Mouse (Mus musculus) embryo, embryonic 9.5 days (tissue): Measurements from ENCODE around the gene Ppp2ca.
"Not testable (repeated sequence)": the region's sequence is repeated elsewhere in the genome, so short reads cannot be mapped to it uniquely, and the experiment has no call there.

Source experiments
- DNase-seq: peaks from one replicate; pipeline ENCODE4 v3.0.0-alpha.2; 2017; ENCODE audit errors: extremely low spot score

Ppp2ca gene

DNA sequence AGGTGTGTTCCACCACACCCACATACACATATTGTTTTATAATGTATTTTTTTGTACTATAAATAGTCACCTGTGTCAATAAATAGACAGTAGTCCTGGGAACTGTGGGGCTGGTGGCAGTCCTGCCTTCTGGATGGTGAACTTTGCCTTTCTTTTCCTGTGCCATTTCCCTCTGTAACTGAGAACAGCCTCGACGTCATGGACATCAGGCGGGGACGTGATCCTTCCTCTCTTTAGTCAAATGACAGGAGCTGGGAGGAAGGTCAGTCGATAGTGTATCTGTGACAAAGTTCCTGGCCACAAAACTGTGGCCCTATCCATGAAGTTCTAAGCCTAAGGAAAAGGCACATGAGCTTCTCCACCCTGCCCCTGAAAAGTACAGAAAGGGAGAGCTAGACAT lies 3.9 kb upstream of the Ppp2ca start:
- DNase-seq: no peak

DNA sequence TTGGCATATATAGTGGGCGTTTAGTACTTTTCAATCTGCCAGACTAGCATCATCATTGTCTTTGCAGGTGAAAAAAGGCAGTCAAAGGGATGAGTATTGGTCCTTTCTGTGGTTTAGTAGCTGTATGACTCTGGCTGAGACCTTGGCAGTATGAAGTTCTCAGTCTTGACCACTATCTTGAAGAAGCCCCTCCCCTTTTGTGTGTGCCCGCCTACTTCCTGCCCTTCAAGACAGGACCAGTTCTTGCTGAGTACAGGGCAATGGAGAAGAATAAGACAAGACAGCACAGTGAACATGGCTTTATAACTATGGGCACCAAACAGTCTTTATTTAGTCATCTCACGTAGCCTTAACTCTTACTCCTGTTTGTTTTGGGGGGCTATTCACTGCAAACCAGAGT lies 1.5 kb upstream of the Ppp2ca start:
- DNase-seq: no peak

DNA sequence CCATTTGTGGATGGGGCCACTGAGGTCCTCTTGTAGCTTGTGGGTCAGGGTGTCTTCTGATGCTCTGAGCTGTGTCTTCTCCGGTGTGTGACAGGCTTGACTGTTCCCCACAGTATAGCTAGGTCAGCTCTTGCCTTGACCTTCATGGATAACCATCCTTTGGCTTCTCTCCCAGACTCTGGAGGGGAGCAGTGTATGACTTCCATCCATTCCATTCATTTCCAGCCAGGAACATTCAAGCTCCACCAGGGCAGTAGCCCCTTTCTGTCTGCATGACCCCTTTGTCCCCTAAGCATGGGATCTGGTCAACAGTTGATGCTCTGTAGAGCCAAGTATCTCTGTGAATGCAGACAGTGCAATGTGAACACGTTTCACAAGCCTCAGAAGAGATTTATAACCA lies 885 bp upstream of the Ppp2ca start:
- no peak for DNase-seq

DNA sequence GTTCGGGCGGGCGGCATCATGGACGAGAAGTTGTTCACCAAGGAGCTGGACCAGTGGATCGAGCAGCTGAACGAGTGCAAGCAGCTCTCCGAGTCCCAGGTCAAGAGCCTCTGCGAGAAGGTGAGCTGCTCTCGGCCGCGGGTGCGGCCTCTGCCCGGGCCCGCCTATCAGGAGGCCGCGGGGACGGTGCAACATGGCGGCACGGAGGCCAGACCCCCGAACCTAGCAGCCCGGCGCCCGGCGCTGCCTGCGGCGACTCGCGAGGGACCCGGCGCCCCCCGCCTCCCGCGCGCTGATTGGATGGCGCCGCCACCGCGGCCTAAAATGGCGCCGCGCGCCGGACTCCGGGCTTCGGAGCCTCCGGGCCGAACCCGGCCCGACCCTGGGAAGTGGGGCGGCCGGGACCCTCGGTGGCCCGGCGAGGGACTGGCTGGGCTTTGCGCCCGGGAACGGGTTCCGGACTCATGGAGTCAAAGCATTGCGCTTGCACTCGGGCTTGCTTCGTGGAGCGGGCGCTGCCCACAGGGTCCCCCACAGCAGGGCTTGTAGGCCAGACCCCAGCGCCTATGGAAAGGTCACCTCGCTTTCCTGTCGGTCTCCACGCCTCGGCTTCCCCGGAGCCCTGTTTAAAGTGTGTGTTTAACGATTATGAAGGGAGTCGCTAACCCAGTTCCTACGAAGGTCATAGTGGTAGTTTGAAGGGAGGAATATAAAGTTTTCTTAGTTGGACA lies 715 bp downstream of the Ppp2ca start:
- peak; percentile 82 for DNase-seq

DNA sequence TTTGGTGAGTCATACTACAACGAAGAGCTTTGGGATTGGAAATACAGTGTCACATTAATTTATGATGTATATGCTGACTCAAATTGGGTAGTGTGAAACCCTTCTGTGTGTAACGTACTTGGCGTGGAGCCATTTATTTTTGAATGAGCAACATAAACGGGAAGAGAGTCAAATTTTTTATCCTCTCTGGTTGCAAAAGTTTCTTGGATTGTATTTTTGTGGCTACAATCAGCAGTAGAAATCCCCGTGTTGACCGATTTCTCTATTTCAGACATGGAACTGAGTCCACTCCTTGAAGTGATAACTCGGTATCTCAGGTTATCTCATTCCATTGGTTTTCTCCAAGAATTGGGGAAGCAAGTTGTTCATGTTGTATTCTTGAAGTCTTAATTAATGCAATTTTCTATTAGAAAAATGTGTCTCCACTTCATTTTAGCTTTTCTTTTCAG lies 1.3 kb downstream of the Ppp2ca start:
- no peak for DNase-seq

DNA sequence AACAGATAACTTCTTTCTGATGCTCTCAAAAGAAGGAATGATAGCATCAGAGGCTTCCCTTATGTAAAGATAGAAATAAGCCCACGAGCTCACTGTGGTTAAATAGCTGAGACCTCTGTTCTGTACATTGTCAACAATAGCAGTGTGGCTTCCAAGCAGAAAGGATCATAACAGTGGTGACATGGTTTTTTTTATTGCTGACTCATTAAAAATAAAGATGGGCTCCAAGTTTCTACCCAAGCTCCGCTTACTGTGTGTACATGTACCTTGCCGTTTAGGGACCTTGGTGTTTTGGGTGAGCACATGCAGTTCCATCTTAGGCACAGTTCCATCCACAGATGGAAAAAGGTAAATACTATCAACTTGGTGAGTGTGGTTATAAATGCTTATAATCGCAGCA lies 4.5 kb downstream of the Ppp2ca start:
- no peak for DNase-seq

DNA sequence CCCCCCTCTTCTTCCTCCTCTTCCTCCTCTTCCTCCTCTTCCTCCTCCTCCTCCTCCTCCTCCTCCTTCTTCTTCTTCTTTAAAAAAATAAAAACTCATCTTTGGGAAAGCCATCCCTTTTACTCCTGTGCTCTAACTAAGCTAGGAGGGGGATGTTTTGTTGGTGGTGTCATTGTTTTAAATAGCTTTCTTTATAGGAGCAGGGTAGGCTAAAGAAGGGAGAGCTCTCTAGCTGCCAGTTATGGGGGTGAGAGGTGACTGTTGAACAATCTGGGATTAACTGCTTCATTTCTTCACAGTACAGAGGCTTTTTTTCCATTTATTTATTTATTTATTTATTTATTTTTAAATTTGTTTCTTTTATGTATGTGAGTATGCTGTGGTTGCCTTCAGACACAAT lies 7.0 kb downstream of the Ppp2ca start:
- DNase-seq: no peak

DNA sequence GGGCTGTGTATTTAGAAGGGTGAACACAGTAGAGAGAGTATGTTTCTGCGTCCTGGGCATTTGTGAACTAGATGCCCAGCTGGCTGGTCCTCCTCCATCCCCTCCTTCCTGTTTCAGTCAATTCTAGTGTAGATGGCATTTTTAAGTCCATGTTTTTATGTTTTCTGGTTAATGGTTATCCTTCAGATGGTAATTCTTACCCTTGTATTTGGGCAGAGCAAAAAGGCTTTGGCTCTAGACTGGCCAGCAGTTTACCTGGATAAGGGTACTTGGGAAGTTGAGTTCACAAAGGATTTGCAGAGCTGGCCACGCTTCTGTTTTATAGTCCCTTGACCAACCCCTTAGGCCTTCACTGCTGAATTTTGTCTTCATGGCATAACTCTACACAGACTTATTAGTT lies 7.6 kb downstream of the Ppp2ca start:
- DNase-seq: no peak

DNA sequence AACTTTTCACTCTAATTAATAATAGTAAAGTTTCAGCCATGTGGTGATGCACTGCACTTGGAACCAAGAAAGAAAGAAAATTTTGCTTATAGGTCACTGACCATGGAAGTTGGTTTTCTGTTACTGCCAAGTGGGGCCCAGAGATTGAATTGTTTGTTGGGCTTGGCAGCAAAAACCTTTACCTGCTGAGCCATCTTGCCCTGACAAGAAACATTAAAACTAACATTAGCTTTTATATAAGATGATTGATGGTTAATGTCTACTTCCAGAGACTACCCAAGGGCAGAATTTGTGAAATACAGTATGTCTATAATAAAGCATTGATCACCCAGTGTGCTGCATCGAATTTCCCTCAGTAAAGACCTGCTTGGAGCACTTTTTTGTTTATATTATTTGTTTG lies 8.0 kb downstream of the Ppp2ca start:
- DNase-seq: no peak

DNA sequence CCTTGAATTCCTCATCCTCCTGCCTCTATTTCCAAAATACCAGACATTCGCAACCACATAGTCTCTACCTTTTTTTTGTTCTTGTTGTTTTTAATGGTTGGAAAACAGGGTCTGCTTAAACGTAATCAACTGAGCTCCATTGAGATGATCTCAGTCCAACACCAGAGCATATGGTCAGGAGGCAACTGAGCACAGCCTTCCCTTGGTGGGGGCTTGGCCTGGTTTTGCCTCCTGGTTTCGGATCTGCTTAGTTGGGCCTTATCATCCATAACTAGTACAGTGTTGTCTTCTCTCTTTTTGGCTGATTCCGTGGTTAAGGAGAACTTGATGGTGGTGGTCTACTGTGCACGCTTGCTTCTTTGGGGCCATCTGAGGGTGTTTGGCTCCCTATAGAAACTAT lies 10.3 kb downstream of the Ppp2ca start:
- no peak for DNase-seq

DNA sequence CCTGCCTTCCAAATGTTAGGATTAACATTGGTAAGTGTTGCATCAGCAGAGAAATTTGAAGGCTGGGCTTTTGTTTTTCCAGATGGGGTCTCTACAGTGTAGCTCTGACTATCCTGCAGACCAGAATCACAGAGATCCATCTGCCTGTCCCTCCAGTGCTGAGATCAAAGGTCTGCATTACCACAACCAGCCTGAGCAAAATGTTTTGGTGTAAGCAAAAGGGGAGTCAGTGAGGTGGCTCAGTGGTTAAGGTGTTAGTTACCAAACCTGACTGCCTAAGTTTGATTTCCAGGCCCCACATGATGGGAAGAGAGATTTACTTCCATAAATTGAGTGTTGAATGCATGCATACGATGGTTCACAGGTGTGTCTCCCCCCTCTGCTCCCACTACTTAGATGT lies 10.9 kb downstream of the Ppp2ca start:
- no peak for DNase-seq

DNA sequence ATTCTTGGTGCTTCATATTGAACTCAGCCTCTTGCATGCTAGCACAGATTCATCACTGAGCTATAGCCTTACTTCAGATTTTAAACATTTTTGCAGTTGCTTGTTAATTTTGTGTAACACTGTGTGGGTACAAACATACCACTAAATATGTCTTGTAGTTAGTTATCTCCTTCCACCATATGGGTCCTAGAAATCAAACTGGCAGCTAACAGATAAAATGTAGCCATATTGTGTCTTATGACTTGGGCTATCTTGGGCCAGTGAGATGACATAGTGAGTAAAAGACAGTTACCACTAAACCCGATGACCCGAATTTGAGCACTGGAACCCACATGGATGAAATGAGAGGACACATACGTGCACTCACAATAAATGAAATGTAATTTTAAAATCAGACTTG lies 17.0 kb downstream of the Ppp2ca start:
- no peak for DNase-seq

DNA sequence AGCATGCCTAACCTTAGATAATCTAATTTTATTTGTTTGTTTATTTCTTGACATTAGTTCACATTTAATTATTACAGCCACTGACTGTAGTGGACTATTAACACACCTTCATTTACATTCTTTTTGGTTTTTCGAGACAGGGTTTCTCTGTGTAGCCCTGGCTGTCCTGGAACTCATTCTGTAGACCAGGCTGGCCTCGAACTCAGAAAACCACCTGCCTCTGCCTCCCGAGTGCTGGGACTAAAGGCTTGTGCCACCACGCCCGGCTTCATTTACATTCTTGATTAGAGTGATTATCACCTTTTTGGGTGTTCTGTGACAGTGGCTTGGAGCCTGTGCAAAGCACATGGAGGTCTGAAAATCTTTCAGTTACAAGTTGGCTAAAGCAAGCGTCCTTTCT lies 17.6 kb downstream of the Ppp2ca start:
- not testable (repeated sequence) for DNase-seq

DNA sequence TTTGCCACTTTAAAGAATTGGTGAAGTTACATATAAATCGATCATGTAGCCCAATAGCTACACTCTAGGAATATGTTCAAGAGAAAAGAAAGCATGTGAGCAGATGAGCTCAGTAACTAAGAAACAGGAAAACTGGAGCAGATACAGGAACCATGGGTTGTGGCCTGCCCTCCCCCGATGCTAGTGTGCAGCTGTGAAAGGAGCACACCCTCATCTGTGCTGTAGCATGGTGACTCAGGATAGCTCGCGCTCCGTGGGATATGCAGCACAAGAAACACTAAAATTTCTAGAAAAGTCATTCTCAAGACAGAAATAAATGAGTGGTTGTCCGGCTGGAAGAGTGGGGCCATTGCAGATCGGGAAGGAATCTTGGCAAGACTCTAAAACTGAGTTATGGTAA lies 18.7 kb downstream of the Ppp2ca start:
- no peak for DNase-seq

DNA sequence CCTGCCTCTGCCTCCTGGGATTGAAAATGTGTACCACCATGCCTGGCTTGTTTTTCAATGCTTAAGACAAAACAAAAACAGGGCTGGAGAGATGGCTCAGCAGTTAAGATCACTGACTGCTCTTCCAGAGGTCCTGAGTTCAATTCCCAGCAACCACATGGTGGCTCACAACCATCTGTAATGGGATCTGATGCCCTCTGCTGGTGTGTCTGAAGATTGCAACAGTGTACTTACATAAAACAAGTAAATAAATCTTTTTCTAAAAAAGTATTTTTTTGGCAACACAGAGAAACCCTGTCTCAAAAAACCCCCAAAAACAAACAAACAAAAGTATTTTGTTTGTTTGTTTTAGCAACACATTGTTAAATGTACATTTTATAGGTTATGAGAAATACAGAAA lies 21.9 kb downstream of the Ppp2ca start:
- not testable (repeated sequence) for DNase-seq

DNA sequence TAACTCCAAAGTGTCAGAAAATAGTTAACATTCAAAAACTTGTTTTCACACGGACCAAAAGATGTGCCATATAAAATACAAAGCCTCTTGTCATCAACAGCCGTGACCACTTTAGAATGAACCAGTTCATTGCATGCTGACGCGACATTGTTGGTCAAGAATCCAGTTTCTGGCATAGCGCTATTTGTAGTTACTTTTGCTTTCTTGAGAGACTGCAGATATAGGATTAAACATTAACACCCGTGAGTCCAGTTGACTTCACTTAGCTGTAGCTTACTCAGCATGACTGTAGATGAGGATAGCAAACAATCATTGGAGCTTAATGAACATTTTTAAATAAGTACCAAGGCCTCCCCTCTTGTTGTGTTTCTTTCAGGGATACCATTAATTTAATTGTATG lies 23.6 kb downstream of the Ppp2ca start:
- DNase-seq: no peak

DNA sequence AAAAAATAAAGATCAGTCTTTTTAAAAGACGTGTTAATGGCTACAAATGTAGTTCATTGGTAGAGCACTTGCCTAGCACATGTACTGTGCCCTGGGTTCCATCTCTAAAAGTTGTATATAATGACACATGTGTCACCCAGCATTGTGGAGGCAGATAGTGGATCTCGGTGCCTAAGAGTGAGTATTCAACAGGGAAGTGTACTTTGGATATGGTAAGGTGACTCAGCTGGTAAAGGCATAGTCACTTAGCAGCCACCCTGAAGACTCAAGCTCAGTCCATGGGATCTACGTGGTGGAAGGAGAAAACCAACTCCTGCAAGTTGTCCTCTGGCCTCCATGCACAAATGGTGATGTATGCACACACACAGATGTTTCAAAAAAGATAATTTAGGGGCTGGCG lies 26.0 kb downstream of the Ppp2ca start:
- no peak for DNase-seq

DNA sequence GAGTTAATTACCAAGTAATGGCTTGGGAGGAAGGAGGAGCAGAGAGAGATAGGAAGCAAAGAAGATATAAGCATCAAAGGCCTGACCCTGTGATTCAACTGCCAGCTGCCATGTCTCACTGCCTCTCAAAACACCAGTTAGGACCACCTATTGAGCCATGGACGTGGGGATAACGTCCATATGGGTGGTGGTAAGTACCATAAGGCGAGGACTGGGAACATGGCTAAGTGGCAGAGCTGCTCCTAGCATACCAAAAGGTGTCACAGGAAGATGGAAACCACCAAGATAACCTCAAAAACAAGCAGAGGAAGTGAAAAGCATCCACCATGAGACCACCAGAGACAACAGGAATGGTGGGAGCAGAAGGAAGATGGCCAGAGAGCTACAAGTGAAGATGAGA lies 28.7 kb downstream of the Ppp2ca start:
- DNase-seq: no peak

DNA sequence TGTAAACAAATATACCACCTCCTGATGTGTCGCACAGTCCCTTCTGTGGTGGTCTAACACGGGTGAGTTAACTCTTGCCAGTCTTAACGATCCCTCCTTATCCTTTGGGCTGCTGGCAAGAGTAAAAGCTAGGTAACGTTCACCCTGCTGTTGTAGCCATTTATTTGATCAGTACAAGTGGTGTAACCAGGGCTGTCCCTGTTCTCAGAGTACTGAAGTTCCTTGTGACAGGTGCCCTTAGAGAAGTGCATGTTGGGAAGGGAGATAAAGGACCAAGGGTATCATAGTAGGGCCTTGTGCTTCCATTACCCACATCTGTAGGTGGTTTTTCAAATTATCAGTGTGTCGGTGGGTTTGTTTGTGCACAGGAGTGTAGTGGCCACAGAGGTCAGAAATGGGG lies 29.3 kb downstream of the Ppp2ca start:
- DNase-seq: no peak

DNA sequence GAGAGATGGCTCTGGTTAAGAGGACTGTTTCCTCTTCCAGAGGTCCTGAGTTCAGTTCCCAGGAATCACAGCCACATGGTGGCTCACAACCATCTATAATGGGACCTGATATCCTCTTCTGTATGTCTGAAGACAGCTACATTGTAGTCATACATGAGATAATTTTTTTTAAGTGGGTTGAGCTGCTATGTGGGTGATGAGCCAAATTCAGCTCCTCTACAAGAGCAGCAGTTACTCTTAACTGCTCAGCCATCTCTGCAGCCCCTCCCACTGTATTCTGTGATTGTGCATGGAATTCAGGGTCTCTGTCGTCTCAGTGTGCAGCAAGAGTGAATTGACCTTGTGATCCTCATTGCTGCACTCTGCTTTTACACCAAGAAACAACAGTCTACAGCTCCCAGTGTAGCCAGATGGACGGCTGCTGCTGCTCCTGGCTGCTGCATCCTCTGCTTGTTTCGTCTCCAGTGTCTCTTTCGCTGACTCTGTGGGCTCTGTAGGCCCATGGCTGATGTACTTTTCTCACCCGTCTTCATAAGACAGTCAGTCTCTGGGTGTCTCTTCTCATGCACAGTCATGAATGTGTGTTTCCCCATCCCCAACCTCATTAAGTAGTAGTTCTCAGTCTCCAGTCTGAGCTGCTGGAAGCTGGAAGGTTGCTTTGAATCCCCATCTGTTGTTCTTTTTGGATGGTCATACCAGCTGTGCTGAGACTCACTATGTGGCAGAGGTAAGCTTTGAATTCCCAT lies 30.0 kb downstream of the Ppp2ca start:
- no peak for DNase-seq

DNA sequence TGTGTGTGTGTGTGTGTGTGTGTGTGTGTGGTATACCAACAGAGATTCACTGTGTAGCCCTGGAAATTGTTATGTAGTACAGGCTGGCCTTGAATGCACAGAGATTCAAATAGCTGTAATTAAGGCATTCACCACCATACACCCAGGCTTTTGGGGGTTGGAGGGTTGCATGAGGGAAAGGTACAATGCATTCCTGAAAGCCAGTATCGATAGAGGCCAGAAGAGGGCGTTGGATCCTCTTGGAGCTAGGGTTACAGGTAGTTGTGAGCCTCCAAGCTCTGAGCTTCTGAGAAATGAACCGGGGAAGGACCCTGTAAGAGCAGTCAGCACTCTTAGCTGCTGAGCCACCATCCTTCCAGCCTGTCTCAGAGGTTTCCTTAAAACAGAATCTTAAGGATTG lies 30.7 kb downstream of the Ppp2ca start:
- DNase-seq: no peak

DNA sequence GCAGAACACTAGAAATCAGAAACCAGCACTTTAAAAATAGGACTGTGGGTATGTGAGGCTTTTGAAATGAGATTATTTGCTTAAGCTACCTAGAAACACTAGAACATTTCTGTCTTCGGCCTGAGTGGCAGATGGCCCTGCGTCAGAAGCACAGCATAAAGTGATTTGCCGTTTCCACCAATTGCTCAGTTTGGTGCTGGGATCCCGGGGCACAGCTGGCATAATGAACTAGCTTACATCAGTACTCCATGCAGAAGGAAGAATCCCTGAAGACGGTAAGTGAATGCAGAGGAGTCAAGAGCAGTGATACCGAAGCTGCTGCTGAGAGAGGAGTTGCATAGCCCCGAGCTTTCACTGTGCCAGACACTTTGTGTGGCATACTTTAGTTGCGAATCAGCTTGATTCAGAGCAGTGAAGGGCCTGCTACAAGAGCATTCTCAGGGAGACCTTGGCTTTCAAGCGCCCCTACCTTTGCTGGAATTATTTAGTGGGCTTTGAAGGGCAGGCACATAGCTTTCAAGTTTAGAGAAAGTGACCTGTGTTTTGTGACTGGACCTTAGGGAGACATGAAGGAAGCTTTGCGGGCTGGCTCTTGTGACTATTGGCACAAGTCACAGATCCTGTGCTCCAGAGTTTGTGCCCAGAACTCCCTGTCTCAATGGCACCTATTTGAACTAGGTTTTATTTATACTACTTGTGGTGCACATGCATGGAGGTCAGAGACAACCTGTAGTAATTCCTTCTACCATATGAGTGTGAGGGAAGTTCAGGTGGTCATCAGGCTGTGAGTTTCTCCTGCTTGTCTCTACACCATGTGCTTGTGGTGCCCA lies 31.4 kb downstream of the Ppp2ca start:
- DNase-seq: no peak
